ENCODE assay signal across 15 mouse cellular contexts in the genomic region with DNA sequence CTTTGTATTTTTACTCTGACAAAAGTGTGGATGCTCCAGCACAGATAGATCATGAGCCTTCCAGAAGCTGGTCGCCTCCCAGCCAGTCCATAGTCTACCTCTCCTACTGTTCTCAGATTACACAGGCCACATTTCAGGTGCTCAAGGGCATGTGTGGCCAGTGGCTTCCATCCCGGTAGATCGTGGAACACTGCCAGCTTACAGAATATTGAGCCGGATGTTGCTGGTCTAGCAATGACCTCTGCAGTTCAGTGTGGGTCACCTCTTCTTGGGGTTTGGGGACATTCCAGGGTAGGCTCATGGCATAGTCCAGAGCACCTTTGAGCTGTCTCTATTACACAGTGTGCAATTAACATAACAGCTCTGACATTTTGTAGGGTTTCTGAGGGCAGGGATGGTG.
"Had no signal": no experiment of that assay in that cellular context is flagged by ENCODE, and none has a peak within 500 bp of the region (broad histone marks: within the 10 kb centered on the region; RNA-seq: fewer than 3 reads in every experiment).

No protein-coding gene starts in this region.

- H3K4me2 ChIP-seq: hindbrain, embryonic 15.5 days; liver, embryonic 13.5 days; lung, embryonic 15.5 days; neural tube, embryonic 12.5 days; stomach, embryonic 15.5 days had no signal

- H3K27me3 ChIP-seq: liver, embryonic 13.5 days; lung, embryonic 15.5 days; stomach, embryonic 15.5 days had no signal

- H3K27ac ChIP-seq: hindbrain, embryonic 15.5 days; left cerebral cortex, adult 2 months; limb, embryonic 10.5 days; liver, embryonic 13.5 days; lung, embryonic 15.5 days; neural tube, embryonic 12.5 days; stomach, embryonic 15.5 days had no signal

- H3K4me1 ChIP-seq: limb, embryonic 10.5 days; liver, embryonic 13.5 days; lung, embryonic 15.5 days; stomach, embryonic 15.5 days had no signal

- ATAC-seq: intestine, embryonic 16.5 days; liver, postnatal 0 days had no signal

- H3K9me3 ChIP-seq: hindbrain, embryonic 15.5 days; limb, embryonic 10.5 days; liver, embryonic 13.5 days; lung, embryonic 15.5 days; neural tube, embryonic 12.5 days; stomach, embryonic 15.5 days had no signal

- H3K36me3 ChIP-seq: hindbrain, embryonic 15.5 days; limb, embryonic 10.5 days; liver, embryonic 13.5 days; lung, embryonic 15.5 days; neural tube, embryonic 12.5 days; stomach, embryonic 15.5 days had no signal

- H3K4me3 ChIP-seq: hindbrain, embryonic 15.5 days; left cerebral cortex, adult 2 months; limb, embryonic 10.5 days; liver, embryonic 13.5 days; lung, embryonic 15.5 days; neural tube, embryonic 12.5 days; stomach, embryonic 15.5 days had no signal

- DNase-seq: liver, embryonic 13.5 days; liver, postnatal 0 days; lung, postnatal 14 days; midbrain, embryonic 14.5 days; right cerebral cortex, postnatal 4 days; spleen, adult 18-20 months; thymus, adult 2 months; thymus, postnatal 25 days had no signal

- H3K9ac ChIP-seq: hindbrain, embryonic 15.5 days; liver, embryonic 13.5 days; liver, postnatal 0 days; lung, embryonic 15.5 days; neural tube, embryonic 12.5 days; stomach, embryonic 15.5 days had no signal
